Mouse (Mus musculus) embryonic facial prominence, embryonic 12.5 days (tissue): ENCODE results near the gene Ppp1cc. TPM values are rescaled to one million over a fixed set of nuclear protein-coding genes. Genes with fewer than 3 reads are reported as not detected.

Experiments
- ATAC-seq: fragments of 200-750 bp; cut with Nextera tagmentation; 2 replicates; pipeline ENCODE4 v1.8.0; 2017; ENCODE audit not compliant: insufficient number of reproducible peaks, insufficient read depth, low FRiP score, low TSS enrichment
- H3K27ac ChIP-seq: fragments of 300-500 bp; sonication (generic); 2 replicates; pipeline ENCODE4 v1.5.1; 2016; ENCODE audit warnings: mild to moderate bottlenecking
- H3K27me3 ChIP-seq: fragments of 300-500 bp; sonication (generic); 2 replicates; pipeline ENCODE4 v1.6.1; 2016; ENCODE audit warnings: mild to moderate bottlenecking, moderate library complexity
- H3K36me3 ChIP-seq: fragments of 300-500 bp; sonication (generic); 2 replicates; pipeline ENCODE4 v1.6.1; 2016; ENCODE audit warnings: mild to moderate bottlenecking
- H3K4me1 ChIP-seq: fragments of 300-500 bp; sonication (generic); 2 replicates; pipeline ENCODE4 v1.6.1; 2016
- H3K4me2 ChIP-seq: fragments of 300-500 bp; sonication (generic); replicated peaks from 2 replicates; pipeline ENCODE4 v1.6.1; 2016; ENCODE audit warnings: mild to moderate bottlenecking, moderate library complexity
- H3K4me3 ChIP-seq: fragments of 300-500 bp; sonication (generic); 2 replicates; pipeline ENCODE4 v1.5.1; 2016; ENCODE audit warnings: mild to moderate bottlenecking
- H3K9ac ChIP-seq: fragments of 300-500 bp; sonication (generic); 2 replicates; pipeline ENCODE4 v1.6.1; 2016; ENCODE audit warnings: mild to moderate bottlenecking, moderate library complexity
- H3K9me3 ChIP-seq: fragments of 300-500 bp; sonication (generic); 2 replicates; pipeline ENCODE4 v1.6.1; 2016; ENCODE audit warnings: mild to moderate bottlenecking, moderate library complexity
- WGBS: fragments of 180-500 bp; shearing (Covaris S2); methylation state at CpG from one replicate; pipeline ENCODE4 v1.1.7; 2016; 5-methylcytosine and 5-hydroxymethylcytosine counted together
- polyA plus RNA-seq: library from polyadenylated mRNA; unstranded; fragments of >200 nt; fragmentation: Nextera tagmentation; extraction: Ambion mirVana; gene quantifications from 2 replicates; pipeline ENCODE4 v1.2.1, GENCODE M21; 2016

The Ppp1cc gene
- polyA plus RNA-seq, result 307 and 312 TPM in 2 replicates

DNA sequence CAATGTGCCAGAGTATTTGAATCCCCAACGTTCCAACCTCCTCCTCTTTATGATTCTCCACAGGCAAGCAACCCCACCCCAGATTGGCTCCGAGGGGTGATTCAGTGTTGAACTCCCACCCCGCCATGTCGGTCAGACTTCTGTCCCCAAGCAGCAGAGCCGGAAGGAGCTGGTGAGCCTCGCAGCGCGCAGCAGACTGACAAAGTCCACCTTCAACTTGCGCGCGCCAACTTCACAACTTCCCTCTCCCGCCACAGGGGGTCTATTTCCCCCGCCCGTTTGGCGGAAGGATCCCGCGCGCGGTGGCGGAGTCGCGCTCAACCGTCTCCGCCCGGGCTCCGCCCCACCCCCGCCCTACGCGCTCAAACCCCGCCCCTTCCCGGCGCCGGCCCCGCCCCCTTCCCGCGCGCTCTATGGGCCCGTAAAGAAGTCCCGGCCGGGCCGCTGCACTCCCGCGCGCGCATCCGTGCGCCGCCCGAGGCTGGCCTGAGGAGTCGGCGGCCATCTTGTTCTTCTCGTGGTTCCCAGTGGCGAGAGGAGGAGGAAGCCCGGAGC lies at the start of gene Ppp1cc:
Gene Ppp1cc (plus strand): TSS at position 452 of the 555 bp plus-strand sequence.
- H3K27ac ChIP-seq, result peak within 1 kb of the TSS; percentile 88
- H3K4me2 ChIP-seq, result peak within 1 kb of the TSS; percentile 85
- no peaks in the 10 kb centered on the region; the same call in 1 of the 2 replicates for H3K27me3 ChIP-seq
- no peaks in the 10 kb centered on the region for H3K9me3 ChIP-seq
- H3K4me1 ChIP-seq, result peaks cover 43% of the 10 kb centered on the region
- ATAC-seq, result peak; percentile 77
- WGBS, result 0% methylated on average over 44 of the region's 54 CpGs
- peak within 1 kb of the TSS; percentile 93 for H3K4me3 ChIP-seq
- peak within 1 kb of the TSS; percentile 91 for H3K9ac ChIP-seq
- peaks cover 20% of the 10 kb centered on the region for H3K36me3 ChIP-seq

DNA sequence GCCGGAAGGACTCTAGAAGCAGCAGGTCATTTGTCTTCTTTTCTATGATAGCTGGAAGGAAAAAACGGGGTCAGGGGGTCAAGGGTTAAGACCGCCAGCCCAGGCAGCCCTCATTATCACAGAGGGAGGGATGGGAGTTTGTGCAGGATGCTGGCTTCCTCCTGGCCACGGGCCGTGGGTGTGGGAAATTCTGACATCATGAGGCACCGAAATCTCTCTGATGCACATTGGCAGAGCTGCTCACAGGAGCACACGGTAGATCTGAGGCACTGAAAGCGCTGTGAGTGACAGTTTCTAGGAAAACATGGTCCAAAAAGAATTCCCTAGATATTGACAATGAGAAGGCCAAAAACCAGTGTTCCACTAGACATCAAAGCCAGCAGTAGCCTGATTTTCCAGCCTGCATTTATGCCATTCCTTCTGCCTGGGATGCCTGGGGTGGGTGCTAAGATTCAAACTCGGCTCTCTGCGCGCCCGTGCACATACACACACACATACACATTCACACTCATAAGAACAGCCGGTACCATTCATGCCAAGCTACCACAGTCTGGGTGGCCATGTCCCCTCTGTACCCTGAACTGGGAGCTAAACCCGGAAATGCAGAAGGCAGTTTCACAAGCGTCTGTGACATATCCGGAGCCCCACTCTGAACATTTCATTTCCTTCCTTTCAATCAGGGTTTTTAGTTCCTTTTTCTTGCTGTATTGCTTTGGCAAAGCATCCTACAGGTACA lies 48.6 kb upstream of the Ppp1cc start:
- Histone ChIP-seq H3K4me3 (no peak overlapping the region), H3K9ac (no peak overlapping the region)

DNA sequence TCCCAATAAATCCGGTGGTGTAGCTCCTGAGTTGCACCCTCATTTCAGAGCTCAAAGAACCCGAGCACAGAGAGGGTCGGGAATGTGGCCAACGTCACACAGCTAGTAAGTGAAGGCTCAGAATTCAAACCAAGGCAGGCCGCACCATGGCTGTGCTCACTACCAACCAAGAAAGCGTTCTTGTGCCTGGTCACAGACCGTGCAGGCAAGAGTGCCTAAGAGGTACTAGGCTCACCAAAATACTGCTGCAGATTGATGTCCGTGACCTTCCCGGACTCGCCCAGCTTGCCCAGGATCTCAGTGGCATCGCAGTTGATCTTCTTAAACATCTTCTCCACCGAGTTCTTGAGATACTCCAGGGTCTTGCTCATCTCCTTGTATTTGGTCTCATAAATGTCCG lies 47.5 kb upstream of the Ppp1cc start:
- Histone ChIP-seq H3K27ac (no peak overlapping the region), H3K9me3 (no peaks in the 10 kb centered on the region), H3K36me3 (no peaks in the 10 kb centered on the region), H3K4me3 (no peak overlapping the region), H3K4me1 (no peaks in the 10 kb centered on the region), H3K9ac (no peak overlapping the region), H3K4me2 (no peak overlapping the region), H3K27me3 (0 out of 2 replicates have a peak, but pooled peaks cover 3% of the 10 kb centered on the region)
- no peak for ATAC-seq
- 88% methylated on average over 13 of the region's 13 CpGs for WGBS

More for the DNA sequence above, 48.6 kb upstream of the Ppp1cc start:
- Histone ChIP-seq H3K27ac (no peak overlapping the region), H3K4me2 (no peak overlapping the region), H3K27me3 (0 out of 2 replicates have a peak, but pooled peaks cover 3% of the 10 kb centered on the region), H3K9me3 (no peaks in the 10 kb centered on the region), H3K4me1 (no peaks in the 10 kb centered on the region), H3K36me3 (no peaks in the 10 kb centered on the region)
- no peak for ATAC-seq
- WGBS, result 50% methylated on average over 16 of the region's 16 CpGs

DNA sequence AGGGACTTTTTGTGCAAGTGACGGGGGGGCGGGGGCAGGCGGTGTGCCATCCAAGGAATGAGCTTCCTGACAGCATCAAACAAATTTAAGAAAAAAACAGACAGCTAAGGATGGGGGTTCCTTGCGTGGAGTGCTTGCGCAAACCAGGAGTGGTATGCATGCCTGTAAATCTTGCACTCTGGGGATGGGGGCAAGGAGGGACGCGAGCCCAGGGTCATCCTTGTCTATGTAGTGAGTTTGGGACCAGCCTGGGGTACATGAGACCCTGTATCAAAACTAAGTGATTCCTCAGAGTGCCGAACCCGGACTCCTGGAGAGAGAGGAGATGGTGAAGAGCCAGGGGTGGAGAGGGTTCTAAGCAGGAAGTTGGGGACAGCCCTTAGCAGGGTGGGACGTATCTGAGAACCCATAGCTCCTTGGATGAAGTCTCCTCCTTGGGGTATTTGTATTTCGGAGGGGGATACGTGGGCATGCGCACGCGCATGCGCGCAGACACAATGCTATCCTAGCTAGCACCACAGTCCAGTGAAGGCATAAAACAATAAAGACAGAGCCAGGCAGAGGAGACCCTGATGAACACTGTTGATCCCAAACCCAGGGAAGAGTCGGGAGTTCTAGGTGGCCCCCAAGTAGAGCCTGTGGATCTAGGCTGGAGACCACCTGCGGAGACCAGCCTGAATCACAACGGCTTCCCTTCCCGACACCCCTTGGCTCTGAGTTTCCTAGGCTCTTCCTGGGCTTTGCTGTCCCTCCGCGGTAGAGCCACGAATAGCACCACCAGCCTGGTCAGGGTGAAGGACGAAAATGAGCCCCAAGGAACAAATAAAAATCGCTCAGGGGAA lies 46.8 kb upstream of the Ppp1cc start:
- 63% methylated on average over 26 of the region's 26 CpGs for WGBS
- no peaks in the 10 kb centered on the region; the same call in 1 of the 2 replicates for H3K9me3 ChIP-seq

DNA sequence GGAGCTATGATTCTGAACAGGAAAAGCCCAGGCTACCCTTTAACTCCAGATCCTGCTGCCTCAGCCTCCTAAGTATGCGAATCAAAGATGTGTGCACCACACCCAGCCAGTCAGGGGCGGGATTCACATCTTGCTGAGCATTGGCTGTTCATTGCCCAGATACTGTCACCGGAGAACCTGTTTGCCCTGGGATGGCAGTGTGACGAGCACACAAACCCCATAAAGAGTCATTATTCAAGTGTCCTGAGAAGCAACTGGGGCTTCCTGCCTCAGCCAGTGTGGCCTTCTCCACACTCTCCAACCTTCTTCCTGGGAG lies 46.2 kb upstream of the Ppp1cc start:
- no peak for ATAC-seq
- no peak overlapping the region for H3K4me2 ChIP-seq
- 44% methylated on average over 4 of the region's 4 CpGs for WGBS
- no peak overlapping the region for H3K27ac ChIP-seq
- no peaks in the 10 kb centered on the region; the same call in 1 of the 2 replicates for H3K9me3 ChIP-seq
- H3K36me3 ChIP-seq, result no peaks in the 10 kb centered on the region
- H3K4me3 ChIP-seq, result no peak overlapping the region
- 0 out of 2 replicates have a peak, but pooled peaks cover 3% of the 10 kb centered on the region for H3K27me3 ChIP-seq
- H3K9ac ChIP-seq, result no peak overlapping the region
- H3K4me1 ChIP-seq, result no peaks in the 10 kb centered on the region

More for the DNA sequence above, 46.8 kb upstream of the Ppp1cc start:
- Histone ChIP-seq H3K27me3 (0 out of 2 replicates have a peak, but pooled peaks cover 3% of the 10 kb centered on the region), H3K4me1 (no peaks in the 10 kb centered on the region), H3K4me3 (no peak overlapping the region), H3K27ac (no peak overlapping the region), H3K36me3 (no peaks in the 10 kb centered on the region), H3K4me2 (no peak overlapping the region), H3K9ac (no peak overlapping the region)
- no peak for ATAC-seq

GRCm38 (mm10) chr5:122113450-122113849 lies 44.6 kb upstream of the Ppp1cc start:
- ATAC-seq, result no peak
- 79% methylated on average over 7 of the region's 7 CpGs for WGBS
- 0 out of 2 replicates have a peak, but pooled peaks cover 3% of the 10 kb centered on the region for H3K27me3 ChIP-seq
- no peak overlapping the region for H3K4me2 ChIP-seq
- H3K9ac ChIP-seq, result no peak overlapping the region
- no peak overlapping the region for H3K4me3 ChIP-seq
- H3K9me3 ChIP-seq, result no peaks in the 10 kb centered on the region; the same call in 1 of the 2 replicates
- H3K27ac ChIP-seq, result no peak overlapping the region
- no peaks in the 10 kb centered on the region for H3K36me3 ChIP-seq
- no peaks in the 10 kb centered on the region for H3K4me1 ChIP-seq

GRCm38 (mm10) chr5:122114176-122114575 lies 43.9 kb upstream of the Ppp1cc start:
- H3K27me3 ChIP-seq, result 0 out of 2 replicates have a peak, but pooled peaks cover 3% of the 10 kb centered on the region
- no peaks in the 10 kb centered on the region; the same call in 1 of the 2 replicates for H3K9me3 ChIP-seq
- no peak overlapping the region for H3K9ac ChIP-seq
- H3K4me1 ChIP-seq, result no peaks in the 10 kb centered on the region
- no peak for ATAC-seq
- WGBS, result 4% methylated on average over 2 of the region's 2 CpGs
- no peak overlapping the region for H3K27ac ChIP-seq
- H3K36me3 ChIP-seq, result no peaks in the 10 kb centered on the region
- no peak overlapping the region for H3K4me3 ChIP-seq
- H3K4me2 ChIP-seq, result no peak overlapping the region

DNA sequence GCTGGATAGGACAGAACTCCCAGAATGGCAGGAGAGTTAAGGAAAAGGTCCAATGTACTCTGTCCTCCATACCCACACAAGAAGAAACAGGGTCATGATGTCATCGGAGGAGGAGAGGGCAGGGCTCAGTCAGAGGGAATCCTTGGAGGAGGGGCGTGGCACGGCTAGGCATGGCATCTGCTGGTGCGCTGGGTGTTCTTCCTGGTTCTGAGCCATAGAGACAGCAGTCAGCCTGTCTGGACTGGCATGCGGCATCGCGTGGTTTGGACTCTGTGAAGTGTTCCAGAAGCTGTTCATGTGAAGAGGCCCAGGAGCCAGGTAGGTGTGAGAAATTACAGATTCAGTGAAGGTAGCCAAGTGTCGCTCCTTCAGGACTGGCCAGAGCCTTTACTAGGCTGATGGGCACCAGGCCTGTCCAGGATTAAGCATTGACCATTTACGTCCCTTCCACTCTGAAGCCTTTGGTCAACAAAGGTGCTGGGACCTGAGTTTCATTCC lies 42.8 kb upstream of the Ppp1cc start:
- no peaks in the 10 kb centered on the region for H3K36me3 ChIP-seq
- H3K4me3 ChIP-seq, result no peak overlapping the region
- H3K9me3 ChIP-seq, result no peaks in the 10 kb centered on the region; the same call in 1 of the 2 replicates
- 0 out of 2 replicates have a peak, but pooled peaks cover 3% of the 10 kb centered on the region for H3K27me3 ChIP-seq
- no peak for ATAC-seq
- H3K9ac ChIP-seq, result no peak overlapping the region
- 96% methylated on average over 9 of the region's 9 CpGs for WGBS
- no peaks in the 10 kb centered on the region for H3K4me1 ChIP-seq
- no peak overlapping the region for H3K27ac ChIP-seq
- no peak overlapping the region for H3K4me2 ChIP-seq

GRCm38 (mm10) chr5:122116243-122116642 lies 41.8 kb upstream of the Ppp1cc start:
- no peaks in the 10 kb centered on the region for H3K4me1 ChIP-seq
- 76% methylated on average over 6 of the region's 6 CpGs for WGBS
- no peaks in the 10 kb centered on the region; the same call in 1 of the 2 replicates for H3K9me3 ChIP-seq
- no peaks in the 10 kb centered on the region for H3K36me3 ChIP-seq
- ATAC-seq, result no peak
- no peak overlapping the region for H3K4me2 ChIP-seq
- no peak overlapping the region for H3K27ac ChIP-seq
- no peak overlapping the region for H3K4me3 ChIP-seq
- H3K27me3 ChIP-seq, result 0 out of 2 replicates have a peak, but pooled peaks cover 3% of the 10 kb centered on the region
- no peak overlapping the region for H3K9ac ChIP-seq

DNA sequence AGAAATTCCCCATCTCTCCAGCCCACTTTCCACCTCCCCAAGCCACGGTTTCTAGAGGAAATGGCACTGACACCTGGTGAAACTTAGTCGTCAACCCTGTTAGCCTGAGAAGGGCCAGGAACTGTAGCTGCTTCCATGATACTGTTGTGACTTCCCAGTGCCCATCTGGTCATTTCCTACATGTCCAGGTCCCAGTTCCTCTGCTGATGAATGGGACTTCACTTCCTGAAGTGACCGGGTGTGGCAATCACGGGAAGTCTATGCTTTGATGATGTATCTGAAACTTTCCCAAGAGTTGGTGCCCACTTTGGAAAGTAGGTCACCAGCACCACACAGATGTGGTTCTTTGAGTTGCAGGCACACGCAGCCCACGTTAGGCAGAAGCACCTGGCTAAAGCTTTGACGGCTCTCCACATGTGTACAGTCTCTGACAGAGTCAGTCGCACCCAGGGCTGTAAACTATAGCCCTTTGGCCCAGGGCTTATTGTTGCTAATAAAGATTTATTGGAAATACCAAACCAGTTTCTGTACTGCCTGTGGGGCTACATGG lies 32.8 kb upstream of the Ppp1cc start:
- WGBS, result 79% methylated on average over 8 of the region's 8 CpGs
- Histone ChIP-seq H3K27ac (no peak overlapping the region), H3K9ac (no peak overlapping the region), H3K4me2 (no peak overlapping the region), H3K27me3 (no peaks in the 10 kb centered on the region), H3K9me3 (no peaks in the 10 kb centered on the region), H3K4me1 (peaks cover 3% of the 10 kb centered on the region; the same call in 1 of the 2 replicates), H3K4me3 (no peak overlapping the region), H3K36me3 (no peaks in the 10 kb centered on the region)
- no peak for ATAC-seq

GRCm38 (mm10) chr5:122129068-122129655 lies 28.9 kb upstream of the Ppp1cc start:
- Histone ChIP-seq H3K4me1 (peaks cover 18% of the 10 kb centered on the region), H3K9ac (no peak overlapping the region), H3K27ac (no peak overlapping the region), H3K9me3 (no peaks in the 10 kb centered on the region), H3K27me3 (peaks cover 5% of the 10 kb centered on the region; the same call in 1 of the 2 replicates), H3K4me2 (0 out of 2 replicates have a peak overlapping the region, but pooled peaks have one; percentile 10), H3K4me3 (no peak overlapping the region), H3K36me3 (no peaks in the 10 kb centered on the region)
- no peak for ATAC-seq
- WGBS, result 36% methylated on average over 16 of the region's 16 CpGs
